Mouse (Mus musculus): Measurements from ENCODE around the gene H2-Ob. TPM values are rescaled to one million over a fixed set of nuclear protein-coding genes. Genes with fewer than 3 reads are reported as not detected.
A peak's percentile ranks its signal among the peaks of the same experiment; 100 is the strongest.
"Not testable (repeated sequence)": the region's sequence is repeated elsewhere in the genome, so short reads cannot be mapped to it uniquely, and the experiment has no call there.

H2-Ob gene
- total RNA-seq, 2 experiments from 2014 or later: 0.16 to 0.18 TPM

- intact Hi-C loops (cut with DNase I): no loop called here
- Histone ChIP-seq H3K4me3 (no peak overlapping the region), H3K27ac (no peak overlapping the region)
- TF ChIP-seq CTCF (IDR thresholded peaks at IDR 0.05): peak; percentile 29
- DNase-seq (ENCODE audit: extremely low spot score in 1 of 2, low spot score in 2 of 2): no peak
These were observed 29.0 kb upstream of the H2-Ob start for GRCm38 (mm10) chr17:34209680-34210079.

- no peak for TF ChIP-seq CTCF (IDR thresholded peaks at IDR 0.05)
- no peak overlapping the region for H3K4me3 ChIP-seq
- no peak for DNase-seq (ENCODE audit: extremely low spot score in 1 of 2, low spot score in 2 of 2)
- no peak overlapping the region for H3K27ac ChIP-seq
- intact Hi-C loops (cut with DNase I): no loop called here
These were observed 28.1 kb upstream of the H2-Ob start for GRCm38 (mm10) chr17:34210599-34210998.

GRCm38 (mm10) chr17:34211746-34212365, 26.8 kb upstream of the H2-Ob start:
- intact Hi-C loops (cut with DNase I): no loop called here
- no peak overlapping the region for H3K27ac ChIP-seq
- H3K4me3 ChIP-seq: no peak overlapping the region
- DNase-seq (ENCODE audit: extremely low spot score in 1 of 2, low spot score in 2 of 2): no peak
- no peak for TF ChIP-seq CTCF (IDR thresholded peaks at IDR 0.05)

- DNase-seq (ENCODE audit: extremely low spot score in 1 of 2, low spot score in 2 of 2): no peak
- no peak for TF ChIP-seq CTCF (IDR thresholded peaks at IDR 0.05)
- Histone ChIP-seq H3K27ac (no peak overlapping the region), H3K4me3 (no peak overlapping the region)
- intact Hi-C loops (cut with DNase I): no loop called here
These were observed 24.8 kb upstream of the H2-Ob start for GRCm38 (mm10) chr17:34213936-34214335.

- TF ChIP-seq CTCF (IDR thresholded peaks at IDR 0.05): no peak
- Histone ChIP-seq H3K27ac (no peak overlapping the region), H3K4me3 (no peak overlapping the region)
- DNase-seq (ENCODE audit: extremely low spot score in 1 of 2, low spot score in 2 of 2): no peak
- intact Hi-C loops (cut with DNase I): no loop called here
These were observed 23.5 kb upstream of the H2-Ob start for GRCm38 (mm10) chr17:34215176-34215575.

GRCm38 (mm10) chr17:34217216-34217928, 21.3 kb upstream of the H2-Ob start:
- no peak for TF ChIP-seq CTCF (IDR thresholded peaks at IDR 0.05)
- intact Hi-C loops (cut with DNase I): no loop called here
- no peak overlapping the region for H3K4me3 ChIP-seq
- no peak for DNase-seq (ENCODE audit: extremely low spot score in 1 of 2, low spot score in 2 of 2)
- H3K27ac ChIP-seq: no peak overlapping the region

GRCm38 (mm10) chr17:34217986-34218385, 20.7 kb upstream of the H2-Ob start:
- H3K4me3 ChIP-seq: no peak overlapping the region
- H3K27ac ChIP-seq: no peak overlapping the region
- no peak for TF ChIP-seq CTCF (IDR thresholded peaks at IDR 0.05)
- DNase-seq (ENCODE audit: extremely low spot score in 1 of 2, low spot score in 2 of 2): no peak
- intact Hi-C loops (cut with DNase I): no loop called here

GRCm38 (mm10) chr17:34218675-34219074, 20.0 kb upstream of the H2-Ob start:
- peak; percentile 22 to 39 for DNase-seq (ENCODE audit: extremely low spot score in 1 of 2, low spot score in 2 of 2)
- peak overlapping the region; percentile 6; the same call in 1 of the 2 replicates for H3K27ac ChIP-seq
- no peak for TF ChIP-seq CTCF (IDR thresholded peaks at IDR 0.05)
- intact Hi-C loops (cut with DNase I): no loop called here
- H3K4me3 ChIP-seq: no peak overlapping the region

- intact Hi-C loops (cut with DNase I): not testable (repeated sequence)
These were observed 19.6 kb upstream of the H2-Ob start for GRCm38 (mm10) chr17:34219096-34219495.

GRCm38 (mm10) chr17:34219801-34220200, 18.9 kb upstream of the H2-Ob start:
- DNase-seq (ENCODE audit: extremely low spot score in 1 of 2, low spot score in 2 of 2); H3K4me3 ChIP-seq; intact Hi-C loops (cut with DNase I); H3K27ac ChIP-seq: not testable (repeated sequence)

More at GRCm38 (mm10) chr17:34219096-34219495, 19.6 kb upstream of the H2-Ob start:
- H3K27ac ChIP-seq: peak overlapping the region; percentile 6; the same call in 1 of the 2 replicates
- peak; percentile 57 for TF ChIP-seq CTCF (IDR thresholded peaks at IDR 0.05)
- not testable (repeated sequence) for DNase-seq (ENCODE audit: extremely low spot score in 1 of 2, low spot score in 2 of 2); H3K4me3 ChIP-seq

- intact Hi-C loops (cut with DNase I); DNase-seq (ENCODE audit: extremely low spot score in 1 of 2, low spot score in 2 of 2); H3K4me3 ChIP-seq; H3K27ac ChIP-seq: not testable (repeated sequence)
These were observed 18.3 kb upstream of the H2-Ob start for GRCm38 (mm10) chr17:34220401-34220800.

GRCm38 (mm10) chr17:34224816-34225215, 13.9 kb upstream of the H2-Ob start:
- TF ChIP-seq CTCF (IDR thresholded peaks at IDR 0.05): no peak
- H3K27ac ChIP-seq: no peak overlapping the region
- DNase-seq (ENCODE audit: extremely low spot score in 1 of 2, low spot score in 2 of 2): no peak
- intact Hi-C loops (cut with DNase I): no loop called here
- H3K4me3 ChIP-seq: no peak overlapping the region

GRCm38 (mm10) chr17:34225426-34225825, 13.3 kb upstream of the H2-Ob start:
- intact Hi-C loops (cut with DNase I): no loop called here
- TF ChIP-seq CTCF (IDR thresholded peaks at IDR 0.05): no peak
- no peak overlapping the region for H3K4me3 ChIP-seq
- H3K27ac ChIP-seq: no peak overlapping the region
- no peak for DNase-seq (ENCODE audit: extremely low spot score in 1 of 2, low spot score in 2 of 2)

- intact Hi-C loops (cut with DNase I); H3K27ac ChIP-seq; DNase-seq (ENCODE audit: extremely low spot score in 1 of 2, low spot score in 2 of 2): not testable (repeated sequence)
These were observed 12.8 kb upstream of the H2-Ob start for GRCm38 (mm10) chr17:34225911-34226310.

GRCm38 (mm10) chr17:34230971-34231370, 7.7 kb upstream of the H2-Ob start:
- DNase-seq (ENCODE audit: extremely low spot score in 1 of 2, low spot score in 2 of 2); H3K27ac ChIP-seq; intact Hi-C loops (cut with DNase I); H3K4me3 ChIP-seq: not testable (repeated sequence)

More at GRCm38 (mm10) chr17:34225911-34226310, 12.8 kb upstream of the H2-Ob start:
- H3K4me3 ChIP-seq: not testable (repeated sequence)

GRCm38 (mm10) chr17:34232021-34232420, 6.7 kb upstream of the H2-Ob start:
- H3K27ac ChIP-seq; H3K4me3 ChIP-seq; intact Hi-C loops (cut with DNase I); DNase-seq (ENCODE audit: extremely low spot score in 1 of 2, low spot score in 2 of 2): not testable (repeated sequence)
